Mouse (Mus musculus): ENCODE data around the gene Teddm1b. TPM values are rescaled to one million over a fixed set of nuclear protein-coding genes. Genes with fewer than 3 reads are reported as not detected.

The Teddm1b gene
- polyA plus RNA-seq, 1 experiment from 2014 or later = 0.49 TPM

- H3K4me1 ChIP-seq = peaks cover 6% of the 10 kb centered on the region
- H3K27ac ChIP-seq (replicated peaks) = no peak overlapping the region
- no peaks in the 10 kb centered on the region for H3K9me3 ChIP-seq (replicated peaks)
- H3K4me3 ChIP-seq = no peak overlapping the region
- DNase-seq (ENCODE audit: low spot score) = no peak
- no peaks in the 10 kb centered on the region for H3K27me3 ChIP-seq (ENCODE audit: low read depth, poor library complexity, severe bottlenecking)
- WGBS = 81% methylated on average over 2 of the region's 2 CpGs
- no peaks in the 10 kb centered on the region for H3K36me3 ChIP-seq
Measured at GRCm38 (mm10) chr1:153893746-153894145, 19.6 kb downstream of the Teddm1b start.

GRCm38 (mm10) chr1:153894201-153894893, 20.2 kb downstream of the Teddm1b start:
- WGBS = 67% methylated on average over 8 of the region's 8 CpGs
- Histone ChIP-seq H3K4me3 (no peak overlapping the region), H3K9me3 (replicated peaks) (no peaks in the 10 kb centered on the region), H3K27me3 (ENCODE audit: low read depth, poor library complexity, severe bottlenecking) (no peaks in the 10 kb centered on the region), H3K4me1 (peaks cover 12% of the 10 kb centered on the region), H3K27ac (replicated peaks) (no peak overlapping the region), H3K36me3 (no peaks in the 10 kb centered on the region)
- DNase-seq (ENCODE audit: low spot score) = no peak

GRCm38 (mm10) chr1:153894979-153895378, 20.8 kb downstream of the Teddm1b start:
- no peaks in the 10 kb centered on the region for H3K36me3 ChIP-seq
- H3K27me3 ChIP-seq (ENCODE audit: low read depth, poor library complexity, severe bottlenecking) = no peaks in the 10 kb centered on the region
- DNase-seq (ENCODE audit: low spot score) = peak; percentile 67
- no peak overlapping the region for H3K27ac ChIP-seq (replicated peaks)
- peaks cover 13% of the 10 kb centered on the region for H3K4me1 ChIP-seq
- no peaks in the 10 kb centered on the region for H3K9me3 ChIP-seq (replicated peaks)
- H3K4me3 ChIP-seq = no peak overlapping the region
- 38% methylated on average over 5 of the region's 5 CpGs for WGBS

- Histone ChIP-seq H3K9me3 (replicated peaks) (no peaks in the 10 kb centered on the region), H3K4me1 (peaks cover 27% of the 10 kb centered on the region), H3K4me3 (no peak overlapping the region), H3K36me3 (no peaks in the 10 kb centered on the region), H3K27me3 (ENCODE audit: low read depth, poor library complexity, severe bottlenecking) (no peaks in the 10 kb centered on the region), H3K27ac (replicated peaks) (no peak overlapping the region)
- DNase-seq (ENCODE audit: low spot score) = no peak
- WGBS = 86% methylated on average over 8 of the region's 8 CpGs
Measured at GRCm38 (mm10) chr1:153897196-153897595, 23.1 kb downstream of the Teddm1b start.

- no peak for DNase-seq (ENCODE audit: low spot score)
- H3K4me3 ChIP-seq = peak overlapping the region; percentile 90
- no peaks in the 10 kb centered on the region for H3K9me3 ChIP-seq (replicated peaks)
- peak overlapping the region; percentile 93 for H3K27ac ChIP-seq (replicated peaks)
- WGBS = 19% methylated on average over 22 of the region's 22 CpGs
- peaks cover 17% of the 10 kb centered on the region for H3K36me3 ChIP-seq
- H3K27me3 ChIP-seq (ENCODE audit: low read depth, poor library complexity, severe bottlenecking) = no peaks in the 10 kb centered on the region
- peaks cover 41% of the 10 kb centered on the region for H3K4me1 ChIP-seq
Measured at GRCm38 (mm10) chr1:153898989-153899730, 25.0 kb downstream of the Teddm1b start.

- WGBS = under 1% methylated on average over 51 of the region's 51 CpGs
- Histone ChIP-seq H3K4me1 (peaks cover 41% of the 10 kb centered on the region), H3K27me3 (ENCODE audit: low read depth, poor library complexity, severe bottlenecking) (no peaks in the 10 kb centered on the region), H3K36me3 (peaks cover 24% of the 10 kb centered on the region), H3K4me3 (peak within 1 kb of the TSS; percentile 90), H3K9me3 (replicated peaks) (no peaks in the 10 kb centered on the region), H3K27ac (replicated peaks) (peak within 1 kb of the TSS; percentile 93)
- DNase-seq (ENCODE audit: low spot score) = peak; percentile 99
Measured at GRCm38 (mm10) chr1:153899731-153900380, 25.7 kb downstream of the Teddm1b start, which contains the start of the genes Glul and Teddm2. Gene Glul, plus strand, starts transcription at chr1:153899944. Gene Teddm2, minus strand, starts transcription at chr1:153900228.

- Histone ChIP-seq H3K27me3 (ENCODE audit: low read depth, poor library complexity, severe bottlenecking) (no peaks in the 10 kb centered on the region), H3K27ac (replicated peaks) (peak overlapping the region; percentile 93), H3K36me3 (peaks cover 29% of the 10 kb centered on the region), H3K9me3 (replicated peaks) (no peaks in the 10 kb centered on the region), H3K4me3 (peak overlapping the region; percentile 90), H3K4me1 (peaks cover 38% of the 10 kb centered on the region)
- under 1% methylated on average over 36 of the region's 36 CpGs for WGBS
- no peak for DNase-seq (ENCODE audit: low spot score)
Measured at GRCm38 (mm10) chr1:153900381-153900780, 26.2 kb downstream of the Teddm1b start.

- peaks cover 36% of the 10 kb centered on the region for H3K36me3 ChIP-seq
- peak; percentile 44 for DNase-seq (ENCODE audit: low spot score)
- H3K4me3 ChIP-seq = peak overlapping the region; percentile 90
- no peaks in the 10 kb centered on the region for H3K9me3 ChIP-seq (replicated peaks)
- 3% methylated on average over 25 of the region's 25 CpGs for WGBS
- H3K27me3 ChIP-seq (ENCODE audit: low read depth, poor library complexity, severe bottlenecking) = no peaks in the 10 kb centered on the region
- peak overlapping the region; percentile 93 for H3K27ac ChIP-seq (replicated peaks)
- peaks cover 38% of the 10 kb centered on the region for H3K4me1 ChIP-seq
Measured at GRCm38 (mm10) chr1:153900860-153901730, 26.9 kb downstream of the Teddm1b start.

GRCm38 (mm10) chr1:153903006-153903405, 28.9 kb downstream of the Teddm1b start:
- Histone ChIP-seq H3K36me3 (peaks cover 55% of the 10 kb centered on the region), H3K4me3 (no peak overlapping the region; the same call in 1 of the 2 replicates), H3K27ac (replicated peaks) (0 out of 2 replicates have a peak overlapping the region, but pooled peaks have one; percentile 25), H3K9me3 (replicated peaks) (no peaks in the 10 kb centered on the region), H3K27me3 (ENCODE audit: low read depth, poor library complexity, severe bottlenecking) (no peaks in the 10 kb centered on the region; the same call in 1 of the 2 replicates), H3K4me1 (peaks cover 41% of the 10 kb centered on the region)
- DNase-seq (ENCODE audit: low spot score) = peak; percentile 45
- WGBS = 67% methylated on average over 13 of the region's 13 CpGs

GRCm38 (mm10) chr1:153904236-153904635, 30.1 kb downstream of the Teddm1b start:
- Histone ChIP-seq H3K4me3 (no peak overlapping the region), H3K36me3 (peaks cover 67% of the 10 kb centered on the region)

GRCm38 (mm10) chr1:153905884-153906283, 31.7 kb downstream of the Teddm1b start:
- Histone ChIP-seq H3K9me3 (replicated peaks) (no peaks in the 10 kb centered on the region), H3K4me1 (peaks cover 37% of the 10 kb centered on the region), H3K27me3 (ENCODE audit: low read depth, poor library complexity, severe bottlenecking) (no peaks in the 10 kb centered on the region; the same call in 1 of the 2 replicates), H3K27ac (replicated peaks) (no peak overlapping the region), H3K4me3 (no peak overlapping the region), H3K36me3 (peaks cover 83% of the 10 kb centered on the region)
- WGBS = 89% methylated on average over 3 of the region's 3 CpGs
- DNase-seq (ENCODE audit: low spot score) = no peak

More at GRCm38 (mm10) chr1:153904236-153904635, 30.1 kb downstream of the Teddm1b start:
- Histone ChIP-seq H3K4me1 (peaks cover 41% of the 10 kb centered on the region), H3K27ac (replicated peaks) (no peak overlapping the region), H3K27me3 (ENCODE audit: low read depth, poor library complexity, severe bottlenecking) (no peaks in the 10 kb centered on the region; the same call in 1 of the 2 replicates), H3K9me3 (replicated peaks) (no peaks in the 10 kb centered on the region)
- 97% methylated on average over 14 of the region's 14 CpGs for WGBS
- no peak for DNase-seq (ENCODE audit: low spot score)

- H3K4me3 ChIP-seq = no peak overlapping the region
- H3K36me3 ChIP-seq = peaks cover 84% of the 10 kb centered on the region
- peaks cover 17% of the 10 kb centered on the region for H3K4me1 ChIP-seq
- 56% methylated on average over 6 of the region's 6 CpGs for WGBS
- no peaks in the 10 kb centered on the region for H3K9me3 ChIP-seq (replicated peaks)
- peak; percentile 35 for DNase-seq (ENCODE audit: low spot score)
- no peak overlapping the region for H3K27ac ChIP-seq (replicated peaks)
- H3K27me3 ChIP-seq (ENCODE audit: low read depth, poor library complexity, severe bottlenecking) = no peaks in the 10 kb centered on the region; the same call in 1 of the 2 replicates
Measured at GRCm38 (mm10) chr1:153908208-153908607, 34.1 kb downstream of the Teddm1b start.
